Mouse (Mus musculus): ENCODE measurements around the gene Arcn1.
"Not testable (repeated sequence)": the region's sequence is repeated elsewhere in the genome, so short reads cannot be mapped to it uniquely, and the experiment has no call there.

Arcn1 gene

DNA sequence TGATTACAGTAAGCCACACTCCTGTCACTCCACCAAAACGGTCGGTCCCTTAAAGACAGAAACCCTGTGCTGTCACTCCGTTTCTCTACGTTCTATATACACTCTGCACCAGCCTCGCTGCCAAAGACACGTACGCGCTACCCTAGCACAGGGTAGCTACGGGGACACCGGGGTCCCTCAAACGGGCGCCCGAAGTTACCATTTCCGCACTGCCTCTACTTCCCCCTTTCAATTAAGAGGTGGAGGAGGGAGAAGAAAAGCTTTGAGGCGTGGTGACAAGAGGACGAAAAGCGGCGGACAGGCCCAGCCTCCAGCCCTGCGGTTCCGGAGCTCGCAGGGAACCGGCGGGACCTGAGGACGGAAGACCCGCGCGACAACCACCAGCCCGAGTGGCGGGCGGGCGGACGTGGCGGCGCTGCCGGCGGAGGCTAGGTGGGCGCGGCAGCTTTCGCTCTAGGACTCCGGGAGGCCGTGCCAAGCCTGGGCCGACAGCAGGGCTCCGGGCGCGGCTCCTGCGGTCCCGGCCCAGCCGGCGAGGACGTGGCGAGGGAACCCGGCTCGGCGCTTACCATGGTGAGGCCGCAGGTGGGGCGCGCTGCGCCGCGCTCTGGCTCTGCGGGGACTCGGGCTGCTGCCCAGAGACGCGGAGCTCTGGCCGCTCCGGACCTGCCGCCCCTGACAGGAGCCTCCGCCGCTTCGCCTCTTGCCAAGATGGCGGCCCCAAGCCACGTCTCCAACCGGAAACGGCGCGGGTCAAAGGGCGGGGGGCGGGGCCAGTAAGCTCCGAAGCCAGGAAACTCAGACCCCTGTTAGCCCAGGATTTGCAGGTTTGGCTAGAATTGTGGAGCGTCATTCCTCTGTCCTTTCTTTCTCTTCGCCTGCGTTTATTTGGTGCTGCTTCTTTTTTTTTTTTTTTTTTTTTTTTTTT lies at the start of gene Arcn1, which contains the start of gene Ift46:
Gene Arcn1, minus strand, starts transcription at position 745 of the 928 bp plus-strand sequence.
Gene Ift46, plus strand, starts transcription at position 808 of the 928 bp plus-strand sequence.
- DNase-seq = peak; percentile 88 to 94

DNA sequence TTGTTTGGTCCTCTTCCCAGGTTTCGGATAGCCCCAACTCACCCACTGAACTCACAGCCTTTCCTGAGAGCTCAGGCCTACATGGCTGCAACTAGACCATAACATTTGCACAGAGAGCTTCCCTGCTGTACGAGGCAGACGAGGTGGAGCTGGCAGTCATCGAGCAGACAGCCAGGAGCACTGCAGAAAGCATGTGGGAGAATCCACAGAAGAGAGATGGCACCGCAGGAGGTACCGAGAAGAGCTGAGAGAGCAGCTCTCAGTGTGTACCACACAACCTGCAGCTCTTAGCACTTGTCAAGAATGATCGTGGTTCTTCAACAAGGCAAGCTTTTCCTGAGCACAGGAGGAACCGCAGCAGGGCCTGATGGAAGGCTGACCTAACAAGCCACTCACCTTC lies 46.5 kb upstream of the Arcn1 start:
- no peak for DNase-seq

GRCm38 (mm10) chr9:44810316-44810715 lies 42.7 kb upstream of the Arcn1 start:
- DNase-seq = peak; percentile 41 to 63

DNA sequence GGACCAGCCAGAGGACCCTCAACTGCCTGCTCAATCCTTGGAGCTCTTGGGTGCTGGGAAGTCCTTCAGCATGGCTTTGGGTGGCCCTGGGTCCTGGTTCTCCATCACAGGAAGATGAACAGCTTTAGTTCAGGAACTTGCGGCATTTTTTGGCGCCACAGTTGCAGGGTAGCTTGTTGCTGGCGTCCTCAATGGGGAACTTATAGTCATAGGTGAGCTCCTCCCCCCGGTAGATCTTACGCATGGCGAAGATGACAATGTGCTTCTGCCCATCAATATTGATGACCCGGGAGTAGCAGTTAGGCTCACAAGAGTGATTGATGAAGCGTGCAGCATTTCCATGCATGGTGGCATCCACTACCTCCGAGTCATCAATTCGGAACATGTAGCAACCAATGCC lies 40.1 kb upstream of the Arcn1 start:
- DNase-seq = no peak

GRCm38 (mm10) chr9:44807141-44807540 lies 39.5 kb upstream of the Arcn1 start:
- DNase-seq = no peak

DNA sequence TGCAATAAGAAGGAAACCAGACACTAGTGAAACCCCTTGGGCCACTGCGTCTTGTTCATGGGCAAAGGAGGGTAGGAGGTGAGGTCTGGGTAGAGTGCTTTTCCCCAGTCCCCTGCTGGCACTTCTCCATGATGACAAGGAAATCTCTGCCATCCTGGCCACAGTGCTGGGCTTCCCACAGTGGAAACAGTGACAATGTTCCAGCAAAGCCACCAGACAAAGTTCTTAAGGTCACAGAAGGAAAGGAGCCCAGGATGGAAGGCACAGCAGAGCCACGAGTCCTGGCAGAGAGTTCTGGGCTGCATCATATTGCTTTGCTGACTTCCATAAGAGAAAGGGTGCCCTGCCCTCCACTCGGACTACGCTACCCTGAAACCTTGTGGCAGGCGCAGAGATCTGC lies 37.9 kb upstream of the Arcn1 start:
- no peak for DNase-seq

GRCm38 (mm10) chr9:44804678-44805077 lies 37.0 kb upstream of the Arcn1 start:
- DNase-seq = peak in 1 of 2 experiments; percentile 28

DNA sequence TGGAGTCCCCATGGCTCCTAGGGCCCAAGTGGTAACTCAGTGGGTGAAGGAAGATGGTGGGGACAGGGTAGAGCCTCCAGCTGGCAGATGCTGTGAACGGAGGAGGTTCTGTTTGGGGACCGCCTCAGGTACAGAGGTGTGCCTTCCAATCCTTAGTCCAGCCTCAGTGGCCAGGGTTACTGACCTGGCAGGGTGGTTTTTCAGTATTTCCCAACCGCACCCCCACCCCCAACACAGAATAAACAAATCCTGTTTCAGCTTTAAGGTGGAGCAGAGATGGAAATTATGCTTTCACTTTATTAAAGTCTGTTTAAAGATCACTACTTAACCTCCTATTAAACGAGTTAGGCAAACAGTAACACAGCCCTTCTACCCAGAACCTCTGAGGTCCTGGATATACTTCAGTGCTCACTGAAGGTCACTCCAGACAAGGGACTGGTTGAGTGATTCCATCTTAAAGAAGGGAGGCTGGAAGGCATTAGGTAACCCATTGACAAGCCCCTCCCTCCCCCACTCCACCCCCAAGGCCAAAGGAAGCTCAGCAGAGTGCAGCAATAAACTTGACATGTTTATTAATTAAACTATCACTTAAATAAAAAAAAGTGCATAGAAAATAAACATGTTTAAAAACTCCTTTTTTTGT lies 35.3 kb upstream of the Arcn1 start, which contains the start of gene Ttc36:
Gene Ttc36, minus strand, starts transcription at position 265 of the 643 bp plus-strand sequence.
- peak; percentile 63 to 77 for DNase-seq

DNA sequence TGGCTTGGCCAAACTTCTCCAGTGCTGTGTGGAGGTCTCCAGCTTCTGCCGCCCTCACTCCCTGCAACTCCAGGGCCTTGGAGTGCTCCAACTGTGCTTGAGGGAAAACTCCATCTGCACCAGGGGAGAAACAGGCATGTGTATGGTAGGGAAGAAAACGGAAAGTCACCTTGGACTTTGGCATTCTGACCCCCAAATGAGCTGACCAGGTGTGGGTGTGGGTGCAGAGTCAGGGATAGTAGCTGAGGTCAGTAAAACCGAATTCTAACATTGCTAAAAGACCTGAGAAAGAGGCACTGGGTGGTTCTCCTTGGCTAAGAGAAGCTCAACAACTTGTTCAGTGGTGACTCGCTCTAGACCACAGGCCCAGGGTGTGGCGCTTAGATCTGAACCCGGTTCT lies 34.0 kb upstream of the Arcn1 start:
- peak in 1 of 2 experiments; percentile 16 for DNase-seq

DNA sequence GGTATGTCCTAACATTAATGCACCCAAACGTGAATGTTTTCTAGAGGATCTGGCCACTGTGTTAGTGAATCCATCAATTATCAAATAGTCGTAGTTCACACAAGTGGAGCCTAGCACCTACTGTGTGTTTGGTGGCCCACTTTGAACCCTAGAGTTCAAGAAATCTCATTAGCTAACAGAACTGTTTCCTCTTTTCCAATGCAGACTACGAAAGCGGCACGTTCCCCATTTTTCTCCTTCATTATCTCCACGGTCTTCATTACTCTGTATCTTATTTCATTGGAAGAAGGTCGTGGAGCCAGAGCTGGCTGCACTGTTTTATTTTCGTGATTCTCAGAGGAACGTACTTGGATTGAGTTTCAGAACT lies 32.3 kb upstream of the Arcn1 start:
- no peak for DNase-seq

DNA sequence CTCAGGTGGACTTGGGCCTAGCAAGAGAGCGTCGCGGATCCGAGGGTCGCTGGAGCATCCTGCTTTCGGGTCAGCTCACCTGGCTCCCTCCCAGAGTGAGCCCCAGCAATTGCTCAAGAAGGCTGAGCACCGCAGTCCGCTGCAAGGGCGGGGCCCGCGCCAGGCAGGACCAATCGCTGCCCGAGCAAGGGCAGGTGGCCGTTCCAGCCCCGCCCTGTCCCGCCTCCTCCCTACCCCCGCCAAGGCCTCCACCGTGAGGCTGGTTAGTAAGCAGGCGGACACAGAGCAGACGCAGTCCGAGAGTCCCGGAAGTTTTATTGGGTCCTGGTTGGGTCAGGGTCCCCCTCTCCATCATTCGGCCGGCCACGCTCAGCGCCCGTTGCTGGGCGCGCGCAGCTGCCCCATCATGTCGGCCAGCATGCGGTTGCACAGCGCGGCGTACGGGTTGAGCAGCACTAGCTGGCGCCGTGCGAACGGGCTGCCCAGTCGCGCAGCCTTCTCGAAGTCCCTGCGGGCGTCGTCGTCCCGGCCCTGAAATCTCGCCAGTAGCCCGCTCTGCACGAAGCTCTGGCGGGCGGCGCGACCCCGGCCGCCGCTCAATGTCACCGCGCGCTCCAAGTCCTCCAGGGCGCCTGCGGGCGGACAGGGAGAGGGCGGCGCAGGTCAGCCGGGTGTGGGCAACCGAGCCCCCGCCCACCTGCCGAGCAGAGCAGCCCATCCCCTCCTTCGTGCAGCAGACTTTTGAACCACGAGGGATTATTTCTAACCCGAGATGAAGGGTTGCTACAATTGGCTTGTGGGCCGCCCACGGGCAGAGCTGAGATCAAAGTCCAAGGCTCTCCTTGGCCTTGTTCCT lies 31.7 kb upstream of the Arcn1 start, which contains the start of gene Tmem25:
Gene Tmem25, minus strand, starts transcription at position 206 of the 856 bp plus-strand sequence.
- DNase-seq = peak; percentile 89 to 94

GRCm38 (mm10) chr9:44798298-44798697 lies 30.7 kb upstream of the Arcn1 start:
- DNase-seq = no peak

- no peak for DNase-seq
Observed at GRCm38 (mm10) chr9:44792842-44793241, 25.2 kb upstream of the Arcn1 start.

- DNase-seq = peak; percentile 96 to 98
Observed at GRCm38 (mm10) chr9:44772750-44773651, 5.4 kb upstream of the Arcn1 start.

DNA sequence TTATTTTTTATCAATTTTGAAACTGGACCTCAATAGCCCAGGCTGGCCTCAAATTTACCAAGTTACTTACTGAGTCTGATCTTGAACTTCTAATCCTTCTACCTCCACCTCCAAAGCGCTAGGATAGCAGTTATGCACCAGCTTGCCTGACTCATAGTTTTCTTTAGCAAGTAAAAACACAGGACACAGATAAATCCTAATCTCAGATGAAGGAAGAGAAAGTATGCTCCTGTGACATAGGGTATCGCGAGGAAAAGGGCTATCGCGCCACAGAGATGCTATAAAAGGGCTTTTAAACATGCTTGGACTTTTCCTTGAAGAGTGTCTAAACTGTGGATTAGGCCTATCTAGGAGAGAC lies 4.7 kb upstream of the Arcn1 start:
- no peak for DNase-seq

DNA sequence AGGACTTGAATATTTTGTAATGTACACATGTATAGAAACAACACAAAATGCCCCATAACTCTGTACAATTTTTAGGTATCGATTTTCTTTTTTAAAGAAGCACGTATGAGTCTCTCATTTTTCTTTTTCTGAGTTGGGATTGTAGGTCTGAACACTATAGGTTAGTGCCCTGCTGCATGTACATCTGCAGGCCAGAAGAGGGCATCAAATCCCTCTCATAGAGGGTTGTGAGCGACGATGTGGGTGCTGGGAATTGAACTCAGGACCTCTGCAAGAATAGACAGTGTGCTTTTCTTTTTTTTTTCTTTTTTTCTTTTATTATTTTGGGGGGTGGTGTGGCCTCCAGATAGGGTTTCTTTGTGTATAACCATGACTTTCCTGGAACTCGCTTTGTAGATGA lies 3.7 kb upstream of the Arcn1 start:
- no peak for DNase-seq

GRCm38 (mm10) chr9:44768029-44768394 lies 367 bp upstream of the Arcn1 start:
- DNase-seq = not testable (repeated sequence)

DNA sequence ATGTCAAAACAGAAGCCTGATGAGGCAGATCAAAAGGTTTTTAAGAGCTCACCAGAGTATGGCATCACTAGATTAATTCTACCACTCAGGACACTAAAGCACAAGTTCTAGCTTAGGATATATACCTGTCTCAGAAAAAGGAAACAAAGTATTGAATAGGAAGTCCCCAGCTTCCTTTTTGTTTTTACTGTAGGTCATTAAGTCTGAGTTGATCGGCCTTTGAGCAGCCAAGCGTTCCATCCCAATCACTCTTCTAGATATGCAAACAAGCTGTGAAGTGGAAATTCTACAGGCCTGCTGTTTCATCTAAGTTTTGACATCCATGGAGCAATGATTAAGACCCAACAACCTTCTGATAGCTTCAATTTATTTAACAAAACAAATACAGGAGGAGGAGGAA lies 6.8 kb downstream of the Arcn1 start:
- DNase-seq = no peak

- no peak for DNase-seq
Observed at GRCm38 (mm10) chr9:44748473-44748872, 19.2 kb downstream of the Arcn1 start.

GRCm38 (mm10) chr9:44747341-44747740 lies 20.3 kb downstream of the Arcn1 start:
- DNase-seq = no peak

DNA sequence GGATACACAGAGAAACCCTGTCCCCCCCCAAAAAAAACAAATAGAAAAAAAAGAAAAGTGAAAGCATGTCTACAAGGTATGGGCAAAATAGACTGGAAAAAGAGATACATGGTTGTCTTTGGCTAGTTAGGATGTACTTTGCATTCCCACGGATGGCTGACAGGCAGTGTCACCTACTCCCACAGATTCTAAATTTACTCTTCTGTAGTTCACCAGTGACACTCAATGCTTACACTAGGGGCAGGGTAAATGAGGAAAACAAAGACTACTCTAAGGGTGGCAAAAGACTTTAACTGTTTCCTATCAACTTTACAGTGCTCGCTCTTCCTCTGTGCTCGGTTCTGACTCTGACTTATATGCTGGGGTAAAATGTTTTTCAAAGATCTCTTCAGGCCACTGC lies 21.0 kb downstream of the Arcn1 start:
- DNase-seq = no peak

DNA sequence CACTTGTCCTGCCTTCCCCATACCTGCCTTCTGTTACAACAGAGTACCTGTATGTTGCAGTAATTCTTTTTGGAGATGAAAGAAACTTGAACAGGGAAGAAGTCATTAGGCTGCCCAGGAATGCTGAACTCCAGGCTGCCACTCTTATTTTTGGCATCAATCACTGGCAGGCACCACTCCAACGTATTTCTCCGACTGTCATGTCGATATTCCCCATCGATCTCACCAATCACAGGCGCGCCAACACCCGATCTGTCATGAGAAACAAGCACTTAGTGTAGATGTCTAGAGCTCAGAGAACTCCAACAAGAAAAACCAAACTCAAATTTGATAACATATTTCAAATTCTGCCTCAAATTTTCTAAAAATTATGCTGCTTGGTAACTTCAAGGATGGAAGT lies 22.3 kb downstream of the Arcn1 start:
- DNase-seq = no peak
